Mouse (Mus musculus): ENCODE measurements around the gene Stxbp5. TPM values are rescaled to one million over a fixed set of nuclear protein-coding genes. Genes with fewer than 3 reads are reported as not detected.

Stxbp5 gene
- total and polyA plus RNA-seq, 3 experiments: 12.3 to 82.2 (median 19.6) TPM

- H3K79me2 ChIP-seq (ENCODE audit: control insufficient read depth, insufficient read depth, low read length, poor library complexity): no peaks in the 10 kb centered on the region
- no peaks in the 10 kb centered on the region for H3K27me3 ChIP-seq (ENCODE audit: control insufficient read depth in 1 of 2, insufficient read depth in 2 of 2, low read length in 2 of 2)
- H3K4me3 ChIP-seq (ENCODE audit: control insufficient read depth in 1 of 2, insufficient read depth in 1 of 2, low read depth in 2 of 2, low read length in 2 of 2): no peak overlapping the region
- no peaks in the 10 kb centered on the region for H3K4me1 ChIP-seq (ENCODE audit: control insufficient read depth in 1 of 2, insufficient read depth in 2 of 2, low read length in 2 of 2)
- no peaks in the 10 kb centered on the region for H3K9me3 ChIP-seq (replicated peaks; ENCODE audit: insufficient read depth, low read length)
- no peak for DNase-seq (ENCODE audit: low read depth, low spot score)
- H3K27ac ChIP-seq (ENCODE audit: control insufficient read depth, low read depth, low read length): no peak overlapping the region
- peaks cover 0 to 3% of the 10 kb centered on the region in 2 experiments; a peak in 2 of 4 replicates for H3K36me3 ChIP-seq (ENCODE audit: control insufficient read depth in 1 of 2, insufficient read depth in 2 of 2, low read length in 2 of 2)
- no peak overlapping the region for H3K9ac ChIP-seq (ENCODE audit: control insufficient read depth, low read depth, low read length, poor library complexity, severe bottlenecking)
- TF ChIP-seq MAFK (IDR thresholded peaks at IDR 0.05; ENCODE audit: borderline replicate concordance, low read depth, low read length): no peak
- TF ChIP-seq SIN3A (IDR thresholded peaks at IDR 0.05; ENCODE audit: low read length): no peak
- no peak for TF ChIP-seq E2F4 (IDR thresholded peaks at IDR 0.05; ENCODE audit: borderline replicate concordance, low read depth, low read length)
- TF ChIP-seq ZKSCAN1 (IDR thresholded peaks at IDR 0.05; ENCODE audit: low read depth, low read length): no peak
- no peak for TF ChIP-seq JUND (IDR thresholded peaks at IDR 0.05; ENCODE audit: low read depth, low read length)
- no peak for TF ChIP-seq BHLHE40 (IDR thresholded peaks at IDR 0.05; ENCODE audit: borderline replicate concordance, low read depth, low read length)
- no peak for TF ChIP-seq TAL1 (IDR thresholded peaks at IDR 0.05; ENCODE audit: low read length)
- no peak for TF ChIP-seq MYB (IDR thresholded peaks at IDR 0.05; ENCODE audit: low read depth, low read length)
- TF ChIP-seq ZMIZ1 (IDR thresholded peaks at IDR 0.05; ENCODE audit: low read depth, low read length): no peak
- TF ChIP-seq TBP (IDR thresholded peaks at IDR 0.05; ENCODE audit: low read depth, low read length): no peak
- TF ChIP-seq MEF2A (IDR thresholded peaks at IDR 0.05; ENCODE audit: extremely low read depth, insufficient replicate concordance, low read depth, low read length, poor library complexity, severe bottlenecking): no peak
- no peak for TF ChIP-seq KAT2A (conservative IDR thresholded peaks at IDR 0.05; ENCODE audit: low read depth, low read length)
- no peak for TF ChIP-seq ZNF384 (IDR thresholded peaks at IDR 0.05; ENCODE audit: low read depth, low read length)
- no peak for TF ChIP-seq CHD1 (IDR thresholded peaks at IDR 0.05; ENCODE audit: low read depth, low read length)
- TF ChIP-seq UBTF (IDR thresholded peaks at IDR 0.05; ENCODE audit: borderline replicate concordance, insufficient read depth, low read depth, low read length): no peak
These were observed 67.9 kb downstream of the Stxbp5 start for GRCm38 (mm10) chr10:9832937-9833336.

GRCm38 (mm10) chr10:9829744-9830143 lies 71.1 kb downstream of the Stxbp5 start:
- no peak for TF ChIP-seq MYB (IDR thresholded peaks at IDR 0.05; ENCODE audit: low read depth, low read length)
- TF ChIP-seq KAT2A (conservative IDR thresholded peaks at IDR 0.05; ENCODE audit: low read depth, low read length): no peak
- no peak for TF ChIP-seq MXI1 (IDR thresholded peaks at IDR 0.05; ENCODE audit: low read depth, low read length)
- TF ChIP-seq MYC (IDR thresholded peaks at IDR 0.05; ENCODE audit: low read depth, low read length): no peak
- TF ChIP-seq GABPA (IDR thresholded peaks at IDR 0.05; ENCODE audit: low read depth, low read length): no peak
- no peak for TF ChIP-seq UBTF (IDR thresholded peaks at IDR 0.05; ENCODE audit: borderline replicate concordance, insufficient read depth, low read depth, low read length)
- TF ChIP-seq MEF2A (IDR thresholded peaks at IDR 0.05; ENCODE audit: extremely low read depth, insufficient replicate concordance, low read depth, low read length, poor library complexity, severe bottlenecking): no peak
- TF ChIP-seq HCFC1 (IDR thresholded peaks at IDR 0.05; ENCODE audit: low read depth, low read length): no peak

More at GRCm38 (mm10) chr10:9829744-9830143, 71.1 kb downstream of the Stxbp5 start:
- no peaks in the 10 kb centered on the region for H3K27me3 ChIP-seq (ENCODE audit: control insufficient read depth in 1 of 2, insufficient read depth in 2 of 2, low read length in 2 of 2)
- H3K79me2 ChIP-seq (ENCODE audit: control insufficient read depth, insufficient read depth, low read length, poor library complexity): no peaks in the 10 kb centered on the region
- H3K9ac ChIP-seq (ENCODE audit: control insufficient read depth, low read depth, low read length, poor library complexity, severe bottlenecking): no peak overlapping the region
- H3K4me3 ChIP-seq (ENCODE audit: control insufficient read depth in 1 of 2, insufficient read depth in 1 of 2, low read depth in 2 of 2, low read length in 2 of 2): no peak overlapping the region
- no peak overlapping the region for H3K27ac ChIP-seq (ENCODE audit: control insufficient read depth, low read depth, low read length)
- H3K36me3 ChIP-seq (ENCODE audit: control insufficient read depth in 1 of 2, insufficient read depth in 2 of 2, low read length in 2 of 2): peaks cover 0 to 3% of the 10 kb centered on the region in 2 experiments; a peak in 2 of 4 replicates
- no peak for DNase-seq (ENCODE audit: low read depth, low spot score)
- no peaks in the 10 kb centered on the region for H3K9me3 ChIP-seq (replicated peaks; ENCODE audit: insufficient read depth, low read length)
- no peaks in the 10 kb centered on the region for H3K4me1 ChIP-seq (ENCODE audit: control insufficient read depth in 1 of 2, insufficient read depth in 2 of 2, low read length in 2 of 2)

Data from MEL (cell line).